Mouse (Mus musculus): ENCODE data around the gene Galk2.

DNA sequence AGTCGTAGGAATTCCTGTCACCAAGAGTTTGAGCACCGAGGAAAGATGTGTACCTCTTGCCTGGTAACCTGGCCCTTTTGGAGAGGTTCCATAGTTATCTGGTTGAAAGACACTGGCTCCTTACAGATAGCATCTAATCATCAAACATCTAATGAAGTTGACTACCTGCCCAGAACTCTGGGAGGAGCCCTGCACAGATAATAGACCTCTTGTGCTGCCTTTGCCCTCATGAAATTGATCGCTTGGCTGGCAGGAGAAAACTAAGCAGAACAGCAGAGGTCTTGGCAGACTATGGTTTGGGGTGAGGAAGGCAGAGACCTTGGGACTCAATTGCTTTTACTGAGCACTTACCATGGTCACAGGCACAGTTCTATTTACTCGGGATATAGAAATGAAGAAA is 38.5 kb upstream of the Galk2 start:
- no peak for TF ChIP-seq CTCF (IDR thresholded peaks at IDR 0.05)
- TF ChIP-seq POLR2A (IDR thresholded peaks at IDR 0.05; ENCODE audit: insufficient read depth, low read depth, low read length): no peak
- no peak for TF ChIP-seq EP300 (IDR thresholded peaks at IDR 0.05; ENCODE audit: insufficient read depth, low read depth, low read length)

Measured in heart, adult 2 months (tissue).